Mouse (Mus musculus): Measurements from ENCODE around the gene Spty2d1. TPM values are rescaled to one million over a fixed set of nuclear protein-coding genes. Genes with fewer than 3 reads are reported as not detected.

The Spty2d1 gene
- total and polyA plus RNA-seq, 3 experiments = 2.7 to 8.5 (median 6.9) TPM

GRCm38 (mm10) chr7:46957831-46958691, 50.1 kb downstream of the Spty2d1 start, which contains the start of gene Uevld:
Uevld (minus strand) TSS chr7:46958527.
- peak; percentile 79 for TF ChIP-seq EP300 (IDR thresholded peaks at IDR 0.05; ENCODE audit: insufficient read depth, low read depth, low read length)
- peak; percentile 24 for TF ChIP-seq CTCF (IDR thresholded peaks at IDR 0.05)
- TF ChIP-seq POLR2A (IDR thresholded peaks at IDR 0.05; ENCODE audit: insufficient read depth, low read depth, low read length) = peak; percentile 58
- H3K79me2 ChIP-seq (replicated peaks; ENCODE audit: control insufficient read depth, insufficient read depth, low read length) = no peaks in the 10 kb centered on the region
- H3K4me3 ChIP-seq = peak within 1 kb of the TSS; percentile 80
- H3K27me3 ChIP-seq (ENCODE audit: control insufficient read depth, insufficient read depth, low read length) = no peaks in the 10 kb centered on the region
- intact Hi-C loops (cut with DNase I) = loop anchor here (2.0 kb wide), 1 partner anchor 39 kb away; the partner anchor contains the start of gene Tsg101
- under 1% methylated on average over 51 of the region's 51 CpGs for WGBS
- peak within 1 kb of the TSS; percentile 91 for H3K9ac ChIP-seq (ENCODE audit: low read depth, low read length)
- peaks cover 5% of the 10 kb centered on the region for H3K4me1 ChIP-seq (ENCODE audit: control insufficient read depth, insufficient read depth, low read length)
- DNase-seq = peak; percentile 94 to 96
- H3K36me3 ChIP-seq (ENCODE audit: control insufficient read depth, insufficient read depth, low read length) = no peaks in the 10 kb centered on the region
- peak within 1 kb of the TSS; percentile 75 for H3K27ac ChIP-seq

Other genes starting within 250 kb of the Spty2d1 start
- gene Hps5, start 212.3 kb downstream of the Spty2d1 start, total RNA-seq (2021) = 1 to 10 TPM; 7.5 to 9.2 TPM
- gene Hps5, start 212.3 kb downstream of the Spty2d1 start, polyA plus RNA-seq (2012; rRNA removed) = 5.2 and 8.4 TPM in 2 replicates
- gene Gtf2h1, start 212.3 kb downstream of the Spty2d1 start, total RNA-seq (2021) = 10 to 100 TPM; 15.7 to 17.2 TPM
- gene Gtf2h1, start 212.3 kb downstream of the Spty2d1 start, polyA plus RNA-seq (2012; rRNA removed) = 4.8 and 8.9 TPM in 2 replicates
- 100 to 1,000 TPM; 738 to 741 TPM for gene Ldha, start 166.9 kb downstream of the Spty2d1 start, total RNA-seq (2021)
- gene Ldha, start 166.9 kb downstream of the Spty2d1 start, polyA plus RNA-seq (2012; rRNA removed) = 674 and 1,134 TPM in 2 replicates
- not detected for gene Ldhc, start 147.2 kb downstream of the Spty2d1 start, total RNA-seq (2021)
- 1.1 and 2.3 TPM in 2 replicates for gene Ldhc, start 147.2 kb downstream of the Spty2d1 start, polyA plus RNA-seq (2012; rRNA removed)
- 10 to 100 TPM; 56.5 to 62.5 TPM for gene Tsg101, start 88.4 kb downstream of the Spty2d1 start, total RNA-seq (2021)
- gene Tsg101, start 88.4 kb downstream of the Spty2d1 start, polyA plus RNA-seq (2012; rRNA removed) = 64.3 and 97.0 TPM in 2 replicates
- 10 to 100 TPM in 1 of 2 experiments, 1 to 10 TPM in 1; 9.0 to 10.3 TPM for gene Uevld, start 49.9 kb downstream of the Spty2d1 start, total RNA-seq (2021)
- 2.9 and 5.0 TPM in 2 replicates for gene Uevld, start 49.9 kb downstream of the Spty2d1 start, polyA plus RNA-seq (2012; rRNA removed)
- gene Gm9999, start 24.8 kb downstream of the Spty2d1 start, total RNA-seq (2021) = not detected
- gene Gm9999, start 24.8 kb downstream of the Spty2d1 start, polyA plus RNA-seq (2012; rRNA removed) = 1.1 TPM in 1 of 2 replicates, not detected in the other
- 10 to 100 TPM; 20.0 to 25.0 TPM for gene Tmem86a, start 42.2 kb upstream of the Spty2d1 start, total RNA-seq (2021)
- gene Tmem86a, start 42.2 kb upstream of the Spty2d1 start, polyA plus RNA-seq (2012; rRNA removed) = 45.5 and 54.8 TPM in 2 replicates
- not detected for gene Ptpn5, start 125.3 kb upstream of the Spty2d1 start, total RNA-seq (2021)
- not detected in 2 replicates for gene Ptpn5, start 125.3 kb upstream of the Spty2d1 start, polyA plus RNA-seq (2012; rRNA removed)
- gene Mrgpra6, start 196.5 kb upstream of the Spty2d1 start, total RNA-seq (2021) = not detected
- gene Mrgpra6, start 196.5 kb upstream of the Spty2d1 start, polyA plus RNA-seq (2012; rRNA removed) = 0.18 TPM in 1 of 2 replicates, not detected in the other
- not detected for gene Mrgpra9, start 244.4 kb upstream of the Spty2d1 start, total RNA-seq (2021)
- gene Mrgpra9, start 244.4 kb upstream of the Spty2d1 start, polyA plus RNA-seq (2012; rRNA removed) = not detected in 2 replicates

Data from heart, adult 2 months (tissue).